Mouse (Mus musculus) MEL-GATA-1-ER (cell line): ENCODE data around the gene Prcd.

Source experiments
- DNase-seq: peaks from one replicate; pipeline ENCODE4 v3.0.0-alpha.2; 2012; ENCODE audit warnings: low read depth; ENCODE audit errors: extremely low read depth

Gene Prcd

DNA sequence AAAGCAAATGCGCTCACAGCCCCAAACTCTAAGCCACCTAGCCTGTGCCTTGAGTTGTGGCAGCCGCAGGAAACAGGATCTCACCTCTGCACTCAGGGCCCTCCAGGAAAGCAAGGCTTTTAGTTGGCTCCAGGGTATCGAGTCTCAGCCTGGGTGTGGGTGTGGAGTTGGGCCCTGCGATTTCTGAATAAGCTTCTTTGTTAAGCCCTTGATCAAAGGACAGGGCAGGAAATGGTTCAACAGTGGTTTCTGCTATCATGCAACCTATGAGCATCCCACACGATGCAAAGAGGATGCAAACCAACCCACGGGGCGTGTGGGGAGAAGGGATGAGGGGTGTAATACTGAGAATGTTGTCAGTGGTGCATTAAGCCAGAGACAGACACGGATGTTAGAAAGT is 34.6 kb downstream of the Prcd start:
- DNase-seq: no peak

DNA sequence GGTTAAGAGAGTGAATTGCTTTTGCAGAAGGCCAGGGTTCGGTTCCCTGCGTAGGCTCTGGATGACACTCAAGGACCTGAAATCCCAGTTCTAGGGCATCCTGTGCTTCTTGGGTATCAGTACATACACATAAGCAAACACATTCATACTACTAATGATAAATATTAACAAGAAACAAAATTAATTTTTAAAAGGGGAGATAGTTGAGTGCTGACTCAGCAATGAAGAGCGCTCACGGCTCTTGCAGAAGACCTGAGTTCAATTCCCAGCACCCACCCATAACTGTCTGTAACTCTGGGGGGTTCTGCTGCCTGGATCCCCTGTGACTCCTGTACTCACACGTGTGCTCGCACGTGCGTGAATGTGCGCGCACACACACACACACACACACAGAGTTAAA is 36.3 kb downstream of the Prcd start:
- no peak for DNase-seq

- DNase-seq: no peak
These were observed 37.6 kb downstream of the Prcd start for GRCm38 (mm10) chr11:116690701-116691575.

GRCm38 (mm10) chr11:116693899-116694249 is 40.5 kb downstream of the Prcd start:
- DNase-seq: no peak

DNA sequence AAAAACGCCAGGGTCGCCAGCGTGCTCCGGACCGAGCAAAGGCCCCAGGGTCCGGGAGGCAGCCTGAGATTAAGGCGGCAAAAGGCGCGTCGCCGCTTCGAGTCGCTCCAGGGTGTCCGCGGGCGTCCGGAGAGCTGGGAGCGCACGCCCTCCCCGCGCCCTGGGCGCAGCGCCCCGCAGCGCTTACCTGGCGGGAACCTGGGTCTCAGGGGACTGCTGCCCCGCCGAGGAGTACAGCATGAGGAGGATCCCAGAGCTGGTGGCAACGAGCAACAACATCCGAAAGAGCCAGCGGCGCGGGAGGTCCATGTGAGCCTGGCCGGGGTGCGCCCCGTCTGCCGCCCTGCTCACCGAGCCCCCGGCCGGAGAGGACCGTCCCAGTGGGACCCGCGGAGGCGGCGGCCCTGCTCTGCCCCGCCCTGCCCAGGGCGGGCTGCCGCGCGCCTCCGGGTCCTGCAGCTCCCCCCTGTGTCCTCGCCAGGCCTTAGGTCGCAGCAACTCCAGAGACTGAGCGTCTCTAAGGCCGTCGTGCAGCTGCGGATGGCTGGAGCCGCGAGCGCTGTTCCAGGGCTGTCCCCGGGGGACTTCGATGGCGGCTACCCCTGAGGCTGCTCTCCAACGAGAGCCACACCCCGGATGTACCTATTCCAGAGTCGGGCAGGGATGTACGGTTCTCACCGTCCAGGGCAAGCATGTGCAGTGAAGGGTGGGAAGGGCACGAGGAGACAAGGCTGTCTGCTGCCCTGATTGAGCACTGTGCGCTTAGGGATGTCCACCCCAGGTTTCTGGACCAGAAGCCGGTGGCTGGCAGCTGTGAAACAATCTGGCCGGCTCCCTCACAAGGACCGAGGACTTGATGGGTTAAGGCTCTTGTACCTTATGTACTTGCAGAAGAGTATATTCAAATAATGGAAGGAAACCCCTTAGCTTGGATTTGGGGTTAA is 41.2 kb downstream of the Prcd start:
- DNase-seq: no peak

DNA sequence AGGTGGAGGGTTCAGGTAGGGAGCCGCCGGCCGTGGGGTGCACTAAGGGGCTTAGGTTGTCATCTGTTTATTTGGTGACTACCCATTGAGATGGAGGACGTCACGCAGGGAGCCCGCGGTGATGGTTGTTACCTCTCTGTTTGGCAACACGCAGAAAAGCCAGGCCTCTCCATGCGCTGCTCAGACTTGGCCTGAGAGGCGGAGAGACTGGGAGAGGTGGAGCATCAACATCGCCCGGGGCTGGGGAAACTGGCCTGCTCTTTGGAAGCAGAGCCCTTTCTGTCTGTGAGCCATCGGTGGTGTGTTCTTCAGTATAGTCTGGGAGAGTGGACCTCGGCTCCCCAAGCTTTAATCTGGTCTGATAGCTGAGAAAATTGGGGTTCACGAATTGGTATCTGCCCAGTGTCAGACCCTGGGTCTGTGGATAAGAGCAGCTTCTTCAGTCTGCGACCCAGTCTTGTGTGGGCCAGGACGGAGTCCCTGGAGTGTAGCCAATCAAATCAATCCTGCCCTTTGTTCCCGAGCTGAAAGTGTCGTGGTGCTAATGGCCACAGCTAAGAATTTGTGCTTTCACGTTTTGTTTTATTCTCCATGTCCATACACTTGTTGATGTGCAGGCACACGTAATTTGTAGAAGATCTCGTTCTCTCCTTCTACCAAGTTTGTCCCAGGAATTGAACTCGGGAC is 42.0 kb downstream of the Prcd start:
- DNase-seq: no peak

GRCm38 (mm10) chr11:116696426-116696825 is 43.1 kb downstream of the Prcd start:
- DNase-seq: no peak

DNA sequence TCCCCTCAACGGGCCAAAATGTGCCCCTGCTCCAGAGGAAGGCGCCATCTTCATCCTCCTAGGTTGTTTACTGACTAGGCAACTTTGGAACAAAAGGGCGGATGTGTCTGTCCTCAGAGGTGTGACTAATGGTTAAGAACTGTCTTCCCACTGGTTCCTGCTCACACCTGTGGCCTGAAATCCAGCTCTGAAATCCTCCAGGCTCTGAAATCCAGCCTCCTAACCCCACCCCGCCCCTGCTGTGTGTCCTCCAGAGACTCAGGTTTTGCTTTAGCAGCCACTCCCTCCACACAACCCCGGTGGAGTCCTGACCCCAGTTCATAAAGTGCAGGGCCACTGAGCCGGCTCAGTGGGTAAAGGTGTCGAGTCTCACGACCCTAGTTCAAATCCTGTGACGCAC is 44.2 kb downstream of the Prcd start:
- no peak for DNase-seq

- no peak for DNase-seq
These were observed 48.1 kb downstream of the Prcd start for GRCm38 (mm10) chr11:116701377-116701841.

- DNase-seq: no peak
These were observed 51.2 kb downstream of the Prcd start for GRCm38 (mm10) chr11:116704336-116705035.

DNA sequence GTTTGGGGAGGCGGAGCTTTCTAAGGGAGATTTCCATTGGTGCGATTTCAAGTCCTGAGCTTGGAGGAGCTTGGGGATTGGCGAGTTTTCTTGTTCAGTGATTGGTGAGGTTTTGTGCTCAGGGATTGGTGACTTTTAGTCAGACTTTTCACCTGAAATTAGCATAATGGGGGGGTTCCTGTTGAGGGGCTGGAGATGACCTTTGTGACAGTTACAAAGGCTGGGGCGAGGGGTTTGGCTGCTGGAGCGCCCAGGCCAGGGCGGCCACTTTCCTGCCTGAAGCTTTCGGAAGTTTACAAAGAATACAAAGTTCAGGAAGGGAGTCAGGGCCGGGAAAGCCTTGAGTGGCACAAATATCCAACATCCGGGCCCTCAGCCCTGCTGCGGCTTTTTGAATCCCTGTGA is 51.9 kb downstream of the Prcd start:
- DNase-seq: no peak

DNA sequence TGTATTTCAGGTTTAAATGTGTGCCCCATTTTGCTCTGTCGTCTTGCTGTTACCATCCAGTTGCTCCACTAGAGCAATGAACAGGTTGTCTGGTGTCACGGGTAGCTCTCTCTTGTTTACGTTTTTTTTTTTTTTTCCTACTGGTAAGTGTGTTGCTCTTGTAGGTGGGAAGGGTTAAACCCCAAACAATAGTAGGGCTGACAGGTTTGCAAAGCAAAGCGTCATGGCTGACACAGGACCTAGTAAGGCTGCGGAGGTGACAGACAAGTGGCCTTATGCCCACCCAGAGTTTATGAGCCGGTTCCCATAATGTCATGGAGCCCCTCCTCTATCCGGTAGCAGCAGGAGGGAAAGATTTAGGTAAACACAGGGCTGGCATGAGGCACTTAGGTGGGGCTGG is 53.0 kb downstream of the Prcd start:
- no peak for DNase-seq

DNA sequence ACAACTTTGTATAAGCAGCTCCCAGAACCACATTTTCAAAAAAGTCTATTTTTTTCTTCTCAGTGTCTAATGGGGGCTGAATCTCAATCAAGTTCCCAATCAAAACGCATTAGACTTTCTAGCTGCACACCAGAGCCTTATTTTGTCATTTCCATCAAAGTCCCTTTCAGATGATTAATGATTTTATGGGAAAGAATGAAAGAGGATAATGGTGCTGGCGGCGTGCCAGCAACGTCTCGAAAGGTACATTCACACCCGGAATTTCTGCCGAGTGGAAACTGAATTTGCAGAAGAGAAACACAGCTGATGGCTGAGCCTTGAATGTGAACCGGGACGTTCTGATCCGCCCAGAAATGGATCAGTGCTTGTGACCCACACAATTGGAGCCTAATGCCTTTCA is 56.8 kb downstream of the Prcd start:
- DNase-seq: no peak

- DNase-seq: no peak
These were observed 57.5 kb downstream of the Prcd start for GRCm38 (mm10) chr11:116710793-116711192.

GRCm38 (mm10) chr11:116714052-116714451 is 60.7 kb downstream of the Prcd start:
- no peak for DNase-seq
